Mouse (Mus musculus): ENCODE data around the gene Ky. TPM values are rescaled to one million over a fixed set of nuclear protein-coding genes. Genes with fewer than 3 reads are reported as not detected.

The Ky gene
- total and polyA plus RNA-seq, 3 experiments, result not detected

GRCm38 (mm10) chr9:102543761-102544115, 38.2 kb downstream of the Ky start:
- DNase-seq (ENCODE audit: low read depth, low spot score), result no peak
- no peak for TF ChIP-seq E2F4 (IDR thresholded peaks at IDR 0.05; ENCODE audit: borderline replicate concordance, low read depth, low read length)
- TF ChIP-seq MXI1 (IDR thresholded peaks at IDR 0.05; ENCODE audit: low read depth, low read length), result no peak
- no peak for TF ChIP-seq RCOR1 (IDR thresholded peaks at IDR 0.05; ENCODE audit: low read depth, low read length)
- no peak for TF ChIP-seq CTCF (IDR thresholded peaks at IDR 0.05 in 2 of 3, conservative IDR thresholded peaks at IDR 0.05 in 1 of 3; ENCODE audit: control insufficient read depth in 1 of 3, insufficient read depth in 1 of 3, low read depth in 2 of 3, low read length in 3 of 3, poor library complexity in 1 of 3, severe bottlenecking in 1 of 3)
- no peak for TF ChIP-seq GATA1 (IDR thresholded peaks at IDR 0.05; ENCODE audit: low read depth, low read length)
- TF ChIP-seq MYC (IDR thresholded peaks at IDR 0.05; ENCODE audit: low read depth, low read length), result no peak
- TF ChIP-seq TBP (IDR thresholded peaks at IDR 0.05; ENCODE audit: low read depth, low read length), result no peak
- no peak for TF ChIP-seq GABPA (IDR thresholded peaks at IDR 0.05; ENCODE audit: low read depth, low read length)
- no peak for TF ChIP-seq SIN3A (IDR thresholded peaks at IDR 0.05; ENCODE audit: low read length)
- Histone ChIP-seq H3K27ac (ENCODE audit: control insufficient read depth, low read depth, low read length) (no peak overlapping the region), H3K79me2 (ENCODE audit: control insufficient read depth, insufficient read depth, low read length, poor library complexity) (no peaks in the 10 kb centered on the region), H3K27me3 (ENCODE audit: control insufficient read depth in 1 of 2, insufficient read depth in 2 of 2, low read length in 2 of 2) (no peaks in the 10 kb centered on the region), H3K9ac (ENCODE audit: control insufficient read depth, low read depth, low read length, poor library complexity, severe bottlenecking) (no peak overlapping the region), H3K9me3 (replicated peaks; ENCODE audit: insufficient read depth, low read length) (no peaks in the 10 kb centered on the region), H3K36me3 (ENCODE audit: control insufficient read depth in 1 of 2, insufficient read depth in 2 of 2, low read length in 2 of 2) (no peaks in the 10 kb centered on the region), H3K4me1 (ENCODE audit: control insufficient read depth in 1 of 2, insufficient read depth in 2 of 2, low read length in 2 of 2) (no peaks in the 10 kb centered on the region), H3K4me3 (ENCODE audit: control insufficient read depth in 1 of 2, insufficient read depth in 1 of 2, low read depth in 2 of 2, low read length in 2 of 2) (no peak overlapping the region)

- no peak overlapping the region for H3K9ac ChIP-seq (ENCODE audit: control insufficient read depth, low read depth, low read length, poor library complexity, severe bottlenecking)
- no peaks in the 10 kb centered on the region for H3K36me3 ChIP-seq (ENCODE audit: control insufficient read depth in 1 of 2, insufficient read depth in 2 of 2, low read length in 2 of 2)
- H3K79me2 ChIP-seq (ENCODE audit: control insufficient read depth, insufficient read depth, low read length, poor library complexity), result no peaks in the 10 kb centered on the region
- H3K27me3 ChIP-seq (ENCODE audit: control insufficient read depth in 1 of 2, insufficient read depth in 2 of 2, low read length in 2 of 2), result no peaks in the 10 kb centered on the region
- no peak overlapping the region for H3K27ac ChIP-seq (ENCODE audit: control insufficient read depth, low read depth, low read length)
- TF ChIP-seq MAX (IDR thresholded peaks at IDR 0.05; ENCODE audit: low read length) (no peak), ZKSCAN1 (IDR thresholded peaks at IDR 0.05; ENCODE audit: low read depth, low read length) (no peak), POLR2AphosphoS5 (IDR thresholded peaks at IDR 0.05; ENCODE audit: borderline replicate concordance, low read depth, low read length) (no peak), SMC3 (IDR thresholded peaks at IDR 0.05; ENCODE audit: low read depth, low read length) (no peak), MAZ (IDR thresholded peaks at IDR 0.05; ENCODE audit: low read depth, low read length) (no peak), POLR2A (IDR thresholded peaks at IDR 0.05; ENCODE audit: control insufficient read depth in 1 of 2, insufficient read depth in 1 of 2, low read depth in 1 of 2, low read length in 2 of 2, poor library complexity in 1 of 2) (no peak), BHLHE40 (IDR thresholded peaks at IDR 0.05; ENCODE audit: borderline replicate concordance, low read depth, low read length) (no peak), CTCF (IDR thresholded peaks at IDR 0.05 in 2 of 3, conservative IDR thresholded peaks at IDR 0.05 in 1 of 3; ENCODE audit: control insufficient read depth in 1 of 3, insufficient read depth in 1 of 3, low read depth in 2 of 3, low read length in 3 of 3, poor library complexity in 1 of 3, severe bottlenecking in 1 of 3) (no peak), ETS1 (IDR thresholded peaks at IDR 0.05; ENCODE audit: low read depth, low read length) (no peak), MXI1 (IDR thresholded peaks at IDR 0.05; ENCODE audit: low read depth, low read length) (no peak), TBP (IDR thresholded peaks at IDR 0.05; ENCODE audit: low read depth, low read length) (no peak), RCOR1 (IDR thresholded peaks at IDR 0.05; ENCODE audit: low read depth, low read length) (no peak), ZMIZ1 (IDR thresholded peaks at IDR 0.05; ENCODE audit: low read depth, low read length) (no peak), KAT2A (conservative IDR thresholded peaks at IDR 0.05; ENCODE audit: low read depth, low read length) (no peak), ELF1 (IDR thresholded peaks at IDR 0.05; ENCODE audit: low read depth, low read length) (no peak)
- no peaks in the 10 kb centered on the region for H3K4me1 ChIP-seq (ENCODE audit: control insufficient read depth in 1 of 2, insufficient read depth in 2 of 2, low read length in 2 of 2)
- no peak overlapping the region for H3K4me3 ChIP-seq (ENCODE audit: control insufficient read depth in 1 of 2, insufficient read depth in 1 of 2, low read depth in 2 of 2, low read length in 2 of 2)
- no peaks in the 10 kb centered on the region for H3K9me3 ChIP-seq (replicated peaks; ENCODE audit: insufficient read depth, low read length)
- no peak for DNase-seq (ENCODE audit: low read depth, low spot score)
These were observed 38.7 kb downstream of the Ky start for GRCm38 (mm10) chr9:102544116-102544772.
